Mouse (Mus musculus) layer of hippocampus, adult 8-10 months (tissue): Measurements from ENCODE around the gene Cyp11a1. TPM values are rescaled to one million over a fixed set of nuclear protein-coding genes. Genes with fewer than 3 reads are reported as not detected.
A peak's percentile ranks its signal among the peaks of the same experiment; 100 is the strongest.

Experiments
- DNase-seq, 2 experiments: peaks; one replicate each; pipeline ENCODE4 v3.0.0; 2022; ENCODE audit warnings: low spot score in 2 of 2
- total RNA-seq, 4 experiments: library from RNA; stranded (reverse); gene quantifications; 2 replicates each; pipeline ENCODE4 v1.2.4; 2022

The Cyp11a1 gene
- total RNA-seq: 1 to 10 TPM; 2.4 to 4.6 (median 3.1) TPM

DNA sequence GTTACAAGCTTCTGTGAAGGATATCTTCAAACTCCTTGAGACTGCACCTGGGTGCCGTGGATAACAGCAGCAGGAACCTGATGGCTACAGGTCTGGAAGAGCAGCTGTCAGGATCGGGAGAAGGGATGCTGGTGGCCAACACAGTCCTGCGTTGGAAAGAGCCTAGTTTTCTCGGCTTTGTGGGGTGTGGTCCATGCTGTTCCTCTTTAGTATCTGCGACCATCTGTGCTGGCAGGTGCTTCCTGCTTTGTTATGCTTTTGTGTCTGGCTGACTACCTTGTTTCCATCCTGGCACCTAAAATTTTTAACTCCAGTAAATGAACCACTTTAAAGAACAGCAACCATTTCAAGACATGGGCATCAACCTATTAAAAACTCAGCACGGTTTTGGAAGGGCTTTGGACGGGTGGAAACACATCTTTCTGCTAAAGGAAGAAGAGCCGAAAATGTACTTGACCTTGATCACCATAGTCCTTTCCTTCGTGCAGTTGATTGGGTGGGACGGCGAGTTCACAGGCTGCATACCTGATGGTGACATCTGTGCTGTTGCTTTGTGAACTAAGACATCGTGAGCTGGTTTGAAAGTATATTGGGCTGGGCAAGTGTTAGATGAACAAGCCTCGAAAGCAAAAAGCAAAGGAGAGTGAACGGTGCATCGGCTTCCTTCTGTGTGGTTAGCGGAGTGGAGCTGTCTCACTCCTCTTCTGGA, at the start of gene Cyp11a1:
Gene Cyp11a1 (plus strand): TSS at position 659 of the 709 bp plus-strand sequence.
- no peak for DNase-seq

DNA sequence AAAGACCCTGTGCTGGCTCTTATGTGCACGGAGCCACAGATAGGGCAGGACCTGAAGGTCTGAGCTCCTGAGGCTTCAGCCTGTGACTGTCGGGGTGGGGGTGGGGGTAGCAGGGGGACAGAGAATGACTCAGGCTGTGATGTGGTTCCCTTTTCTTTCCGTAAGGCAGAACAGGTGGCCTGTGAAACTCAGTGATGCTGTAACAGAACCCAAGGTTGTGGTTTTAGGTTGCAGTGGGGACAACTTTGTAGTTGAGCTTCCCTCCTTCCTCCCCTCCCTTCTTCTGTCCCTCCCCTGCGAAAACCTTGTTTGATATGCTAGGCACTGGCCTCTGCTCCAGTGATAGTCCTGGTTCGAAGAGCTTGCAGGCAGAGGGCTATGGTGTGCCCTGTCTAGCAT, 49.4 kb upstream of the Cyp11a1 start:
- DNase-seq: no peak

DNA sequence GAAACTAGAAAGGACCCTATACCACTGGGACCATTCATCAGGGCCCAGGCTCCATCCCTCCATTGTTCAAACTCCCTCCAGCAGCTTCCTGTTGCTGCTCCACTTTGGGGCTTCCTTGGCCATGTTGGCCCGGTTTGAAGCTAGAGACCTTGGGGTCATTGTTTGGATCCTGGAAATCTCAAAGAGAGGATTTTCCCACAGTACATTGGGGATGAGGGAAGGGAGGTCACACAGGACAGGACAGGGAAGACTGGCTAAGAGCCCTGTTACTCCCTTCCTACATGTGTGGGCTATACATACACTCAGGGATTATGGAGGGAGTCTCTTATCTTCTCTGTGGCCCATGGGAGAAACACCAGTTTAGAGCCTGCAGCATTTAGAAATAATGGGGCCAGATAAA, 47.6 kb upstream of the Cyp11a1 start:
- DNase-seq: no peak

DNA sequence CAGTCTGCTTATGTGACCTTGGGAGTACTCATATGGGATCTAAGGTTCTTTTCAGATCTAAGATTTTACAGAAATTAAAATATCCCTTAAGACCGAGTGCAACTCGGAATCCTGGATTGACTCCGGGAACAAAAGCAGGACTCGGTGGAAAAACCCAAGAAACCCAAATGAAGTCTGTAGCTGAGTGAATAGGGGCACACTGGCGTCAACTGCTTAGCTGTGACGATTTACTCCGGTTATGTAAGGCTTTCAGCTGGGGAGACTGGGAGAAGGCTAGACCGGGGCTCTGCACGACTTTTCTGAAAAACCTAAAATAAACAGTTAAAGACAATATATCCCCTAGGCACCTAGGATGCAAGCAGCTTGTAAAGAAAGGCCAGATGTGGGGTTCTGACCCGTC, 46.8 kb upstream of the Cyp11a1 start:
- DNase-seq: no peak

DNA sequence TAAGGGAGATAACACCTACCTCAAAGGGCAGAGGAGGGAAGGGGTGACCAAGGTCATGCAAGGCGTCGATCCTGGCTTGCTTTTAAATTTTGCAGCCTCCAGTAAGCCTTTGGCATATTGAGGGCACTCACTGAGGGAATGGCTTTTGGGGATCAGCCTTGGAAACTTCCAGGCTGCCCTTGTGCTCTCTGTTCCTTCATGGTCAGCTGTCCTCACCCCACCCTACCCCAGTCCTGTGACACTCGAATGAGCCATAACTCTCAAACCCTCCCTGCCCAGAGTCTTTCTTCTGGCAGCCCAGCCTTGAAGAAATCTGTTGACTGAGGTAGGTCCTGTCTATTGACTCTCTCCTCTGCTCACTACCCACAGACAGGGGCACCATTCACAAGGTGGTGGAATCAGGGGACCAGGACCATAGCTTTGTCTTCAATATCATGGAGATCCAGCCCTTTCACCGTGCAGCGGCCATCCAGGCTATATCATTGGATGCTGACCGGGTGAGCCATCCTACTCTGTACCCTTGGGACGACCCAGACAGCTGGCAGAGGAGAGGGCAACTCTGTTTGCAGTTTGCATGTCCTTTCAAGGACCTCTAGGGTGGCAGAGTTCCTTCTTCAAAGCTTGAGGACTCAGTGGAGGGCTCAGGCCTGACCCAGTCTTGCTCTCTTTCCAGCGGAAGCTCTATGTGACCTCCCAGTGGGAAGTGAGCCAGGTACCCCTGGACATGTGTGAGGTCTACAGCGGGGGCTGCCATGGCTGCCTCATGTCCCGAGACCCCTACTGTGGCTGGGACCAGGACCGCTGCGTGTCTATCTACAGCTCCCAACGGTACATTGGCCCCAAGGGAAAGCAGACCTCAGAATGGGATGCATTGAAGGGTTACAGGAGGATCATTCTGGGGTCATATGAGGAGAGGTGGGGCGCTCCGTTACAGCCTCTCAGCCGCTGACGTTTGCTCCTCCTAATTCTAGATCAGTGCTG, 46.0 kb upstream of the Cyp11a1 start:
- DNase-seq: no peak

DNA sequence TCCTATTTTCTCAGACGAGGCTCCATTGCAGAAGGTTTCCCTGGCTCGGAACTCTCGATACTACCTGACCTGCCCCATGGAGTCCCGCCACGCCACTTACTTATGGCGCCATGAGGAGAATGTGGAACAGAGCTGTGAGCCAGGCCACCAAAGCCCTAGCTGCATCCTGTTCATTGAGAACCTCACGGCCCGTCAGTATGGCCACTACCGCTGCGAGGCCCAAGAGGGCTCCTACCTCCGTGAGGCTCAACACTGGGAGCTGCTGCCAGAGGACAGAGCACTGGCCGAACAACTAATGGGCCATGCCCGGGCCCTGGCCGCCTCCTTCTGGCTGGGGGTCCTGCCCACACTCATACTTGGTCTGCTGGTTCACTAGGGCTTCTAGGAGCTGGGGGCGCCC, 45.0 kb upstream of the Cyp11a1 start:
- DNase-seq: no peak

DNA sequence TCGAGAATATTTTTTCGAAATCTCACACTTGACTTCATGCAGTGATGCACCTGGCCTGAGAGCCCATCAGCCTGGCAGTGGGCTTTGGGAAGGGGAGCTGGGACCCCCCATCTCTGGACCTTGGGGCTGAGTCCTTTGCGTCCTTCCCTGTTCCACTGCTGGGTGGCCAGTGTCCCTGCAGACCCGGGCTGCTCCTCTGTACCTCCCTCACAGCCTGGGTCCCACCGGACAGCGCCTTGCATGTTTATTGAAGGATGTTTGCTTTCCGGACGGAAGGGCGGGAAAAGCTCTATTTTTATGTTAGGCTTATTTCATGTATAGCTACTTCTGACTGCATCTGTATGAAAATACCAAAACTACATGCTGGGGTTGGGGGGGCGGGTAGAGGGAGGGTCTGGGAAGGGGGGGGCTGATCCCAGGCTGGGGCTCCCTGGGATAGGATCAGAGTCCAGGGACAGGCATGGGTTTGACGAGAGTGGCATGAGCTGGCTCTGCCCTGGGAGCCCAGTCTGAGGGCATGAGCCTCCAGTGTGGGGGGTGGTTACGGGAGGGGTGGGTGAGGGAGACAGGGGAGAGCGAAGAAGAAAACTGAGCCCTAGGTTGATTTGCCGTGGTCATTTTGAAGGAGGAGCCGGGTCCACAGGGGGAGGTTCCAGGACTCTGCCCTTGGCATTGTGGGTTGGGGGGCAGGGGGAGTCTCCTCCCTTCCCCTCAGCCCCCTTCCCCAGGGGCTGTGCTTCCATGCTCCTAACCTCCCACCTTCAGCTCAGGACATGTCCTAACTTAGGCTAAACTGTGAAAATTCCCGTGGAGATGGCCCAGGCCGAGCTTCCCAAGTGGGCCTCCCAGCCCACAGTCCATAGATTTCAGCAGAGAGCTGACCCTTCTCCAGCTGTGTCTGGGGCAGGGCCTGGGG, 44.1 kb upstream of the Cyp11a1 start:
- no peak for DNase-seq

DNA sequence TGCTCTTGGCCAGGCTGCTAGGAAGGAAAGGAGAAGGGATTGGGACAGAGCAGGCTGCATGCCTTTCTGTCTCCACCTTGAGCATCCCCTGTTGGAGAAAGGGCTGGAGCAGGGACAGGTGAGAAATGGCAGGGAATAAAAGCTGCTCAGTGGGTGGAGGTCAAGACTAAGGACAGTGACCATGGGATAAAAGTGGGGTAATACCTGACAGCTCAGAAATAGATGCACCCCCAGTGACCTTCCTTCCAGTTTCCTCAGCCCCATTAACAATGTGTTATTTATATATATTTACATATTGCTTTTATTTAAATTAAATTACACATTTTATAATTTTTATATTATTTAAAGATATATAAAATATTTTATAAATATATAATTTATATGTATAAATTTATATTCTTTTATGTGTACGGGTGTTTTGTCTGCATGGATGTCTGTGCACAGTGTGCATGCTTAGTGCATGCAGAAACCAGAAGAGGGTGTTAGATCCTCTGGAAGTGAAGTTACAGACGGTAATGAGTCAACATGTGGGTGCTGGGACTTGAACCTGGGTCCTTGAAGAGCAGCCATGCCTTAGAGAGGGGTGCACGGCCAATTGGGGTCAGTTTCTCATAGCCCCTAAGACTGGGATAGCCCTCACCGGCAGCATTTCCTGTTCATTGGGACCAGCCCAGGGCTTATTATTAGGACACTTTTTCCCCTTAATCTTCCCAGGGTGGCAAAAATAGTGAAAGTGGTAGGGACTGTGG, 42.8 kb upstream of the Cyp11a1 start:
- DNase-seq: no peak

DNA sequence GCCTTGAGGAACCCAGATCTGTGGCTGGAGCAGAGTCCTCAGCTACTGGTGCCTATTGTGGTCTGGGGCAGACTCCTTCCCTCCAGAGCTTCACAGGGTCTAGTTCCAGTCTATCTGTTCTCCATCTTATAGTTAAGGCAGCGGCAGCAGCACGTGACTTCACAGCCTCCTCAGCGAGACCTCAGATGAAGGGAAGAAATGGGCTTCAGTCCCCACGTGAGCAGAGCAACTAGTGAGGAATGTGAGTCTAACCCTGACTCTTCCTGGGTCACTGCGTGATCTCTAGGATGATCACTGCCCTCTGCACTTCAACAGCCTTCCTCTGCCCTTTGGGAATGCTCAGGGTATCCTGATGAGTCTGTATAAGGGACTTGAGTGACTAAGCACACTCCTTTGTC, 42.2 kb upstream of the Cyp11a1 start:
- DNase-seq: no peak

DNA sequence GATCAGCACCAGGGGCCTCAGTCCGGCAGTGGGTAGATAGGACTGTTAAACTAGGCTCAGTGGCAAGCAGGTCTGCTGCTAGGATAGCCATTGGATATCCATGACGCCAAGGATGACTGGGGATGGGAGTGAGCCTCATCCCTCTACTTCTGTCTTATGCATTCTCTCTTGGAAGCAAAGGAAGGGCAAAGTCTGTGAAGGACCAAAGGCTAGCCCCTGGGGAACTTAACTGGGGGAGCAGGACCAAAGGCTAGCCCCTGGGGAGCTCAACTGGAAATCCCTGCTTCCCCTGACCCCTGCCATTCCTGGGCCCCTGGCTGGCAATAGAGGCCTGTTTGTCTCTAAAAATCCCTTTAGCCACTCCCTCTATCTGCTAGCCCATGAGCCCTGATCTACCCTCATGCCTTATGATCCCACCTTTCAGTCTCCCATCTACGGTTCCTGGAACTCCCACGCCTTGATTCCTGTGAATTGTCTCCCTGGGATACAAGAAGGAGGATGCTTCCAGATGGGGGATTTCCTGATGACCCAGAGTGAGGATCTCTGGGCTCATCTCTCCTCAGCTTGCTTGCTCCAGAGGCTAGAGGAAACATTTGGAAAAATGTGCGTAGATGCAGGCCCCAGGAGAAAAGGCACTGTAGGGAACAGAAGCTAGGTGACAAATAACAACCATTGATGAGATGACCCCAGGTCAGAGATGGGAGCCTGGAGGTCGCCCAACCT, 41.5 kb upstream of the Cyp11a1 start:
- DNase-seq: no peak

DNA sequence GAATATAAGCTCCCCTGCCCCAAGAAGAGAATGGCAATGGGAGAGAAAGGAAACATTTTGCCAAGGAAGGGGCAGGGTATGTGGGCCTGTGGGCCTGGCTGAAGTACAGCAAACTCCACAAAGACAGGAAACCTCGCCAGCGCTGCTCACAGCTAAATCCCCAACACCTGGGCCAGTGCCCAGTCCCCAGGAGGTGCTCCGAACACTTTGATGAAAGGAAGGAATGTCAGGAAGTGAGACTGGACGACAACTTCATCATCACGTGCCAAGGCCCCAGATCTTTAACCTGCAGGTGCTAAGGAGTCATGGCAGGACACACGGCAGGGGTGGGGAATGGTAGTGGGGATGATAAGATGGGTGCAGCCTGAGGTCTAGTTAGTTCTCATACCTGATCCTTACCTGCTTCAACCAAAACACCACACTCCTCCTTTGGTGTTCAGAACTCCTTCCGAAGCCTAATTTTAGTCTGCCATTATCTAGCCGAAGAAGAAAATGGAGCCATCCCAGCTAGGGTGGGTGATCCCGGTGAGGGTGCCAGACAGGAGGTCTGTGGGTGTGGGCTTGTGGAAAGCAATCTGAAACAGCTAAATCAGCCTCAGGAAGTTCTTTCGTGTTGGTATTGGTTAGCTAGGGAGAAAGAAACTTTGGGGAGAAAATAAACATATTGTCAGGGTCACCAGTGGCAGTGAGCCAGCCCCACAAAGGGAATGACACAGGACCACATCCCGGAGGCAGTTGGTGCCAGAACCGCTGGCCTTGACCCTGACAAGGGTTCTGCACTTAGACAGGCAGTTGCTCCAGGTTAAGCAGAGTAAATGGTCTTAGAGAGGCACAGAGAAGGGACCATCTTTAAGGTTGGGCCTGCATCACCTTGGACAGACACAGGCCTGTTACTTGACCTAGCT, 40.7 kb upstream of the Cyp11a1 start:
- no peak for DNase-seq

DNA sequence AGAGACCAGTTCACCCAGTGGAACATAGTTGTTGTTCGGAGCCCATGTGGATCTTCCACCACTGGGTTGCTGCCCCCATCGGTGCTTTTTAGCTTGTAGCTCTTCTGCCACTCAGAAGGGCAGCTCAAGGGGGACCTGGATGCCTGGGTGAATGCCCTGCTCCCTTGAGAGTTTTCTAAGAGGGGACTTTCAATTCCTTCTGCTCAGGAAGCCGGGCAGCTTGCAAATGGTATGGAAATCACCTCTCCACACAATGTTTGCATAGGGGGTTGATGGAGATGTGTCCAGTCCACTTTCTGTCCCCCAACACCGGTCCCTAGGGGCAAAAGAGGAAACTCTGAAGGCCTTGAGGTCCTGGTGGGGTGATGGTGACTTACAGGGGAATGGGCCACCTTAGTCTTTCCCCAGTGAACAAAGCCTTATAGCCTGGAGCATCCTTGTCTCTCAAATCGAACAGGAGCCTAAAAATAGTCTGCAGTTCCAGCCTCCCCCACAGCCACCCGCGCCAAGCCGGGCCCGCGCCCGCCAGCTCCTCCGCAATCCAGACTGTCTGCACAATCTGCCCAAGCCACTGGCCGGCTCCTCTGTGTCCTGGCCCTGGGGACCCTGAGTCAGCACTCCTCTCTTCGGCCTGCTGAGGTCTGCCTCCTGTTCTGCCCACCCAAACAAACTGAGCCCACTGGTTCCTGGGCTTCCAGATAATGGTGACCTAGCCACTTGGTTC, 38.8 kb upstream of the Cyp11a1 start:
- DNase-seq: peak; percentile 61 to 66

DNA sequence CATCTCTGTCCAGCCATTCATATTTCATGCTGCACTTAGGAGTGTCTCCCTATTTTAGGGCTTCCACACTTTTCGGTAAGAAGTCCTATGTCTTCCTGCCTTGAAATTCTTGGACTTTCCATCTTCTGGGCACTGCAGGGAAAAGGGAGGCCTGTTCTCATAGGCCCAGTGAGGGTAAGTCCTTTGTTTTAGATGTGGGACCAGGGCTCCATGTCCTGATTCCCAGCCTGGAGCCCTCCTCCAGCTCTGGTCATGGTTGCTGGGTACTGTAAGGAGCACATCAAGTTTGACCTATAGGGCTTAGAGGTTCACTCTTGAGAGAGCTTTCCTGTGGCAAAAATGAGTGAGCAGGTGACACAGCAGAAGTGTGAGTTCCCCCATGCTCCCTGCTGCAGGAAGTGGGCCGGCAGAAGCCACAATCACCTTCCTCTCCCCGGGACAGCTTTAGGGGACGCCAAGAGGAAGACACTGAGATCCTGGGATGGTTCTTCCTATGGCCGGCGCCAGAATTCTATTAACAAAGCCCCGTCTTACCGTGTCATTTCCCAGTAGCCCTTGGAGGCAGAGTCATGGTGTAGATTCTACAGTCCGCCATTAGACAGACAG, 37.9 kb upstream of the Cyp11a1 start:
- no peak for DNase-seq

DNA sequence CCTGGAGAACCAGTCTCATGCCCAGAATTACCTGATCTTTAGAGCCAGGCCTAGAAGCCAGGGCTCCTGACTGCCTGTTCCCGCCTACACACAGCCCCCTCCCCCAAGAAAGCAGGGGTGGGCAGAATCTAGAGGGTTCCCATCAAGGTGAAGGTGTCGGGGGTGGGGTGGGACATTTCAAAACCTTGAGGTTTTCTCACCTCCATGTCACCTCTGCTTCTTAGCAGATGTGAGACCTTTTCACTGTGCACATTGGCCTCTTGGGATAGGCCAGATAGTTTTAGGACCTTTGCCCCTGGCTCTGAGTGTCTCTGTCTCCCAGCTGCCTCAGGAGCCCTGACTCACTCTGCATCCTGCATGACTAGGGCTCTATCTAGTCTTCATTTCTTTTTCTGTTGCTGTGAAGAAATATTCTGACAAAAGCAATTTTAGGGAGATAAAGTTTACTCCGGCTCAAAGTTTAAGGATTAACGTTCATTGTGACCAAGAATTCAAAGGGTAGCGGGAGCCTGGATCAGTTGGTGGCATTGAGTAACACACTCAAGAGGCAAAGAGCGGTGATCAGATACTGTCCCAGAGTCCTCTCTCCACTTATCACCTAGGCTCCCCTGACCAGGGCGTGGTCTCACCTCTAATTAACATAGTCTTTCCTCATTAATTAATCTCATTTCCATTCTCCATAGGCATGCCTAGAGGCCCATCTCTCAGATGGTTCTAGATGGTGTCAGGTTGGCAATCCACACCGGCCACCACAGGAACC, 37.2 kb upstream of the Cyp11a1 start:
- no peak for DNase-seq

DNA sequence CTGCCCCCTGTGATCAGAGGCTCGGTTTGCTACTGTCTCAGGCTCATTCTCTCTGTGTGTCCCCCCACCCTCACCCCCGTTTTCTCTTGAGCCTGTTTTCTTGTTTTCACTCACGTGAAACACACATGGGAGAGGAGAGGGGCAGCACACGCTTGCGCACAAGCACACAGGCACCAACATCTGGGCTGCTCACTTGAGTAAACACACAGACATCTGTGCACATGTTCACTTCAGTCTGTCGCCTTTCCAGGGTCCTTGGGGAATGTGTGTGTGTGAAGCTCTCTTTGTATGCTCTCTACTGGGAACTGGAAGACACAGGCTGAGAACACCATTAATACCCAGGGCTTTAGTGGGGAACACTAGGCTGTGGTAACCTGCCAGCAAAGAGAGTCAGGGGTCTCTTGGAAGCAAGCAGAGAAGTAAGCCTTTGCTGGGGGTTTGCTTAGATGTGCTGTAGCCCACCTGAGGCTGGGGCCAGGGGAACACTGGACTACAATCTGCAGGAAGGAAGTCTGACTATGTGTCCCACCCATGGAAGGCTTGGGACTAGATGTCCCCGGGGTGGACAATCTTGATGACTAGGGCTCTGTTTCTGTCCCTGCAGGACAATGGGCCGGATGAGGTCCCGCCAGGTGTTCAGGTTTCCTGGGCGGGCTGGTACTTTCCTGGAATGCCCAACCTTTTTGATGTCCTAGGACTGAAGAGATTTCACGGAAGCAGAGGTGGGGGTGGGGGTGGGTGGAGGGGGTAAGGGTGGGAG, 36.3 kb upstream of the Cyp11a1 start:
- no peak for DNase-seq

DNA sequence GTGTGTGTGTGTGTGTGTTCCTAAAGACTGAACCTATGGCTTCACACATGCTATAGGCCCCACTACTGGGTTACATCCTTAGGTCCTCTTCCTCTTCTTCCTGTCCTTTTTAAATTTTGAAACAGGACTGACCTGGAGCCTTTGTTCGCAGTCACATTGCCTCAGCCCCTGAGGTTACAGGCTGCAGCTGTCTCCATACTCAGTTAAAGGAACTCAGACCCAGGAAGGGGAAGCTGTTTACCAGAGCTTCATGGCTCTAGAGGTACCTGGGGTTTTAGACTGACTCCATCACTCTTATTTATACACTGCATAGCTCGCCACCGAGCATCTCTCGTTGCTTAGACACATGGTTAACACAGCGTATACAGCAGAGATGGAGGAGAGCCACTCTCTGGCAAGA, 34.8 kb upstream of the Cyp11a1 start:
- no peak for DNase-seq
